Mouse (Mus musculus) hindbrain, embryonic 13.5 days (tissue): ENCODE measurements around the gene Pappa. TPM values are rescaled to one million over a fixed set of nuclear protein-coding genes. Genes with fewer than 3 reads are reported as not detected.

Experiments used
- ATAC-seq: fragments of 200-750 bp; cut with Nextera tagmentation; 2 replicates; pipeline ENCODE4 v1.8.0; 2017; ENCODE audit warnings: moderate TSS enrichment; ENCODE audit not compliant: low FRiP score
- H3K27ac ChIP-seq: fragments of 300-500 bp; sonication (generic); 2 replicates; pipeline ENCODE4 v1.5.1; 2015; ENCODE audit warnings: inconsistent platforms, mild to moderate bottlenecking, moderate library complexity
- H3K27me3 ChIP-seq: fragments of 300-500 bp; sonication (generic); 2 replicates; pipeline ENCODE4 v1.6.1; 2015; ENCODE audit warnings: mild to moderate bottlenecking, inconsistent platforms
- H3K36me3 ChIP-seq: fragments of 300-500 bp; sonication (generic); 2 replicates; pipeline ENCODE4 v1.6.1; 2015; ENCODE audit warnings: mild to moderate bottlenecking, inconsistent platforms
- H3K4me1 ChIP-seq: fragments of 300-500 bp; sonication (generic); replicated peaks from 2 replicates; pipeline ENCODE4 v1.6.1; 2015; ENCODE audit warnings: inconsistent platforms
- H3K4me2 ChIP-seq: fragments of 300-500 bp; sonication (generic); 2 replicates; pipeline ENCODE4 v1.6.1; 2015; ENCODE audit warnings: inconsistent platforms, mild to moderate bottlenecking, moderate library complexity
- H3K4me3 ChIP-seq: fragments of 300-500 bp; sonication (generic); 2 replicates; pipeline ENCODE4 v1.5.1; 2015; ENCODE audit warnings: mild to moderate bottlenecking, inconsistent platforms
- H3K9ac ChIP-seq: fragments of 300-500 bp; sonication (generic); 2 replicates; pipeline ENCODE4 v1.6.1; 2015; ENCODE audit warnings: mild to moderate bottlenecking, inconsistent platforms
- H3K9me3 ChIP-seq: fragments of 300-500 bp; sonication (generic); 2 replicates; pipeline ENCODE4 v1.6.1; 2016; ENCODE audit warnings: inconsistent platforms
- WGBS: fragments of 180-500 bp; shearing (Covaris S2); methylation state at CpG from one replicate; pipeline ENCODE4 v1.1.7; 2015; 5-methylcytosine and 5-hydroxymethylcytosine counted together
- polyA plus RNA-seq: library from polyadenylated mRNA; unstranded; fragments of >200 nt; fragmentation: Nextera tagmentation; extraction: Ambion mirVana; gene quantifications from 2 replicates; pipeline ENCODE4 v1.2.1, GENCODE M21; 2015

The Pappa gene
- polyA plus RNA-seq, 1 experiment from 2014 or later = 0.39 TPM

DNA sequence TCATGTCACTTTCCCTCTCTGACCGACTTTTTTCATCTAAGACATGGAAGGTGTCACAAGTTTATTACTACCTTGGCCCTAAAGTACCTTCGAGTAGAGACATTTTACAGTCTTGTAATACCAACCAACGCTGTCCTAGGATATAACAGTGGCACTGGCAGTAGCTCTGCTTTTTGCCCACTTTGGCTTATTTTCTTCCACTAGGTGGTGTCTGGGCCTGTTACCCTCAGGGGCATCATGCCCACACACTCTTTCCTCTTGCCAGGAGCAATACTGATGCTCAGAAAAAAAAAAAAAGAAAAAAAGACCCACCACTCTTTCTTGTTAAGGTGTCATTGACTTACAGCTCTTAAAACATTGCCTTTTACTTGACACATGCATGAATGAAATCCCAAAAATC, 8.7 kb downstream of the Pappa start:
- Histone ChIP-seq H3K27ac (no peak overlapping the region), H3K9ac (no peak overlapping the region), H3K27me3 (peaks cover 18% of the 10 kb centered on the region), H3K4me1 (no peaks in the 10 kb centered on the region), H3K4me3 (no peak overlapping the region), H3K4me2 (no peak overlapping the region), H3K9me3 (no peaks in the 10 kb centered on the region), H3K36me3 (no peaks in the 10 kb centered on the region)
- 78% methylated on average over 3 of the region's 3 CpGs for WGBS
- no peak for ATAC-seq

DNA sequence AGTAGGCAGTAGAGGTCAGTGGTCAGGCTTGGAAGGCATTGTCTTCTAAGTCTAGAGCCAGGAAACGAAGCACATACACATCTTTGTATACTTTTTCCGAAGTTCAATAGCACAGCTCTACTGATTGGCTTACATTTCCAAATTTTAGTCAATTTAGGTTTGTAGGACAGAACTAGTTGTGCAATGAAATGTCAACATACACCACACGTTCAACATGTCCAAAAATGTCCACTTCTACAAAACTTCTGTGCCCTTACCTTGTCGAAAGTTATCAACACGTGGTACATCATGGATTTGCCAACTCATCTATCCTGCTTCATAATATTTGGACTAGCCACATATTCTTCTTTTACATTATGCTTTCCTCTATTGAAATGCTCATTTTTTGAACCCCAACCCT, 10.4 kb downstream of the Pappa start:
- Histone ChIP-seq H3K4me3 (no peak overlapping the region), H3K9me3 (no peaks in the 10 kb centered on the region), H3K4me2 (no peak overlapping the region), H3K4me1 (no peaks in the 10 kb centered on the region), H3K27me3 (peaks cover 4% of the 10 kb centered on the region), H3K27ac (no peak overlapping the region), H3K36me3 (no peaks in the 10 kb centered on the region), H3K9ac (no peak overlapping the region)
- ATAC-seq = no peak
- 91% methylated on average over 5 of the region's 5 CpGs for WGBS

DNA sequence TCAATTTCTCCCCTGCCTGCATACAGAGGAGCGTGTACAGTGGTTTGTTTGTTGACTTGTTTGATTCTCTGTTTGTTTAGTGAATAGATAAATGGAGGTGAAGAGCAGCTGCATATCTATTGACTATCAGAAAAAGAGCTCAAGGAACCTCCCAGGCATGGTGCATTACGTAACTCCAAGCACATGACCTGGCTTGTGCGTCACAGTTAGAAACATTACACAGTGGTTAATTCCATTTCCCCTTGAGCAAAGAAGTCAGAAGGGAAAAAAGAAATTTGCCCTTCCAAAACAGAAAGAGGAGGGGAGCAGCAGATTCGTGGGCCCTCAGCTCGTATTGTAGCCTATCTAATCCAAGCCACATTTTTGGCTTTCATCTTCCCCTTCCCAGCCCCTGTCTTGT, 11.1 kb downstream of the Pappa start:
- no peaks in the 10 kb centered on the region for H3K36me3 ChIP-seq
- 77% methylated on average over 5 of the region's 5 CpGs for WGBS
- H3K27me3 ChIP-seq = no peaks in the 10 kb centered on the region
- H3K9ac ChIP-seq = no peak overlapping the region
- no peak overlapping the region for H3K4me2 ChIP-seq
- no peaks in the 10 kb centered on the region for H3K4me1 ChIP-seq
- H3K4me3 ChIP-seq = no peak overlapping the region
- H3K27ac ChIP-seq = no peak overlapping the region
- ATAC-seq = no peak
- no peaks in the 10 kb centered on the region for H3K9me3 ChIP-seq

DNA sequence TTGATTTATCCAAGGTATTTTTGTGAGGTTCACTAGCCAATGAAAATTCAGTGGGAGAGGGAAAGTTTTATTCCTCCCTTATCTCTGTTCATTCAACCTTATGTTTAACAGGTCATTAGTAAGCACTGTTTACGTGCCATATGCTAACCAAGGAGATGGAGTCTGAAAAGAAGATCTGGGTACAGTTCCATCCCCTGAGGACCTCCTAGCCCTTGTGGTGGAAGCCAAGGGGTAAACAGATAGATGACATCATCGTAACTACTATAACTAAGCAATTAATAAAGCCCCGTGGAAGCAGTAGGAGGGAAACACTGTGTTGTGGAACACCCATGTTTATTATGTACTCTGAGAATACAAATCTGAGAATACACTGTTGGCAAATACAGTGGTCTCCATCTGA, 12.6 kb downstream of the Pappa start:
- no peaks in the 10 kb centered on the region for H3K27me3 ChIP-seq
- H3K4me3 ChIP-seq = no peak overlapping the region
- no peak overlapping the region for H3K27ac ChIP-seq
- ATAC-seq = no peak
- no peak overlapping the region for H3K4me2 ChIP-seq
- no peaks in the 10 kb centered on the region for H3K4me1 ChIP-seq
- no peak overlapping the region for H3K9ac ChIP-seq
- 87% methylated on average over 3 of the region's 3 CpGs for WGBS
- H3K36me3 ChIP-seq = no peaks in the 10 kb centered on the region
- H3K9me3 ChIP-seq = no peaks in the 10 kb centered on the region

DNA sequence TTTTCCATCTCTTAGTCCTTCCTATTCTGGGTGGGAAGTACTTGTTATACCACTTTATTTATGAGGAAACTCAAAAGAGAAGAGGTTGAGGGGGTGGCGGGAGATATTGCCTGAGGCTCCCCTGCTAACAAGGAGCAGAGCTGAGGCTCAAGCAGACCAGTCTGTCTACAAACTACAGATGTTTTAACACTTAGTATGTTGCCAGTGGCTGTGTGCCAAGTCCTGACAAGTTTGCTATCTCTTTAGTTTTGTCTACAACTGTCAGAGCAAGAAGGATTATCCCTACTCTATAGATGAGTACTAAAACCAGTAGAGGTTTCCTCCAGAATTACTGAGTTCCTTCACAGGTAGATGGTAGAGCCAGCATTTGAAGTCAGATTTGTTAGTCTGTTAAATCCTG, 23.0 kb downstream of the Pappa start:
- Histone ChIP-seq H3K27ac (no peak overlapping the region), H3K4me1 (no peaks in the 10 kb centered on the region), H3K27me3 (no peaks in the 10 kb centered on the region), H3K36me3 (no peaks in the 10 kb centered on the region), H3K4me2 (no peak overlapping the region), H3K9me3 (no peaks in the 10 kb centered on the region), H3K9ac (no peak overlapping the region), H3K4me3 (no peak overlapping the region)
- 88% methylated on average over 1 of the region's 1 CpGs for WGBS
- ATAC-seq = no peak

DNA sequence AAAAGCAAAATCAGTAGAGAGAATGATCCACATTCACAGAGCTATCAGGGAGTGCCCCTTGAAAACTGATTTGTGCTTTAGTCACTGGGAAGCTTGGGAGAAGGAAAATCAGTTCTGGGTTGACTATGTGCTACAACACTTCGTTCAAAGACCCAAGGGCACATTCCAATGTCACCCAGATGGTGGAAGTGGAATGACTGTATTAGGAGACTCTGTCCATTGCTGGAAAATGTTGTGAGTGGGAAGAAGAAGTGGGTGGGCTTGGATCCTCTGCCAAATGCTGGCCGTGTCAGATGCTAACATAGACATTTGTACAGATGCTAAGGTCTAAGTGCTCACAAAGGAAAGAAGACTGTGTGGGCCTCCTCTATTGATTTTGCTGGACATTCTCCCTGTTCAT, 29.6 kb downstream of the Pappa start:
- no peak for ATAC-seq
- Histone ChIP-seq H3K27ac (no peak overlapping the region), H3K9me3 (no peaks in the 10 kb centered on the region), H3K36me3 (no peaks in the 10 kb centered on the region), H3K4me2 (no peak overlapping the region), H3K9ac (no peak overlapping the region), H3K4me3 (no peak overlapping the region), H3K4me1 (no peaks in the 10 kb centered on the region), H3K27me3 (no peaks in the 10 kb centered on the region)
- WGBS = 75% methylated on average over 2 of the region's 2 CpGs

DNA sequence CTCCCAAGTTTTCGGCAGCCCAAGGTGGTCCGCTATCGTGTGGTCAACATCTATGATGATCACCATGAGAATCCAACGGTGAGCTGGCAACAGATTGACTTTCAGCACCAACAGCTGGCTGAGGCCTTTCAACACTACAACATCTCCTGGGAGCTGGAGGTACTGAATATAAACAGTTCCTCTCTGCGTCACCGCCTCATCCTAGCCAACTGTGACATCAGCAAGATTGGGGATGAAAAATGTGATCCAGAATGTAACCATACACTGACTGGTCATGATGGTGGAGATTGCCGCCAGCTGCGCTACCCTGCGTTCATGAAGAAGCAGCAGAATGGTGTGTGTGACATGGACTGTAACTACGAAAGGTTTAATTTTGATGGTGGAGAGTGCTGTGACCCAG, 32.3 kb downstream of the Pappa start:
- no peak overlapping the region for H3K9ac ChIP-seq
- no peak overlapping the region for H3K27ac ChIP-seq
- no peaks in the 10 kb centered on the region for H3K27me3 ChIP-seq
- ATAC-seq = no peak
- H3K9me3 ChIP-seq = no peaks in the 10 kb centered on the region
- no peaks in the 10 kb centered on the region for H3K4me1 ChIP-seq
- H3K36me3 ChIP-seq = no peaks in the 10 kb centered on the region
- H3K4me3 ChIP-seq = no peak overlapping the region
- WGBS = 94% methylated on average over 10 of the region's 10 CpGs
- no peak overlapping the region for H3K4me2 ChIP-seq

DNA sequence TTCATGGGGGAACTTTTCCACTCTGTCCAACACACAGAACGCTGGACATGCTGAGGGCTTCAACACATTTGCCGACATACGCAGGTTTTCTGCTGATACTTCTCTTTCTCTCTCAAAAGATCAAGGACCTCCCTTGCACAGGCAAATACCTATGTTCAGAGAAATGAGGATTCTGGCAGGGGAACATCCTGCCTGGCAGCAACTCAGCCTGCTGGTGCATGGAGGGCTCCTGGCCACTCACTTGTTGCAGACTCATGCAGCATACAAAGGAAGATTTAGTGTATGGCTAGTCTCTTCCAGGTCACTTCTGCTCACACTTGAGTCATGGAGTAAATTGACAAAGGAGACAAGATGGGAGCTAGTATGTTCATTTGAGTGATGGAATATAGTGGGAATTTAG, 34.7 kb downstream of the Pappa start:
- H3K9me3 ChIP-seq = no peaks in the 10 kb centered on the region
- H3K4me2 ChIP-seq = no peak overlapping the region
- H3K4me3 ChIP-seq = no peak overlapping the region
- H3K27ac ChIP-seq = no peak overlapping the region
- WGBS = 86% methylated on average over 3 of the region's 3 CpGs
- no peak for ATAC-seq
- H3K27me3 ChIP-seq = no peaks in the 10 kb centered on the region
- no peaks in the 10 kb centered on the region for H3K36me3 ChIP-seq
- no peaks in the 10 kb centered on the region for H3K4me1 ChIP-seq
- H3K9ac ChIP-seq = no peak overlapping the region

DNA sequence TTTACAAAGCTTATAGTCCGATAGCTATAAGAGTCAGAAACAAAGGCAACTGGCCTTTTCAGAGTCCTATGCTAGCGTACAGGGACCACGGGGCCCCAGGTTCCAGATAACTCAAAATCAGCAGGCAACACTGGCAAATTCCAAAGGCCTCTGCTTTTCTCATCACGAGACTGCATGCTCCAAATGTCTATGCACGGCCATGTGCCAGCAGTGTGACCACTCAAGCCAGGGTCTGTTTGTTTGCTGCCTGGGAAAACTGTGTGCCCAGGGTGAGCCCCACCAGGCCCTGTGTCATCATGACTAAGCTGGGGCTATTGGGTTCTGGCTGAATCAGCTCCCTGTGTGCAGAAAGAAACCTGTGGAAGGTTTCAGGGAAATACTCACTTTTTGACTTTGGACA, 35.5 kb downstream of the Pappa start:
- Histone ChIP-seq H3K36me3 (no peaks in the 10 kb centered on the region), H3K4me1 (no peaks in the 10 kb centered on the region), H3K27me3 (no peaks in the 10 kb centered on the region), H3K4me2 (no peak overlapping the region), H3K4me3 (no peak overlapping the region), H3K27ac (no peak overlapping the region), H3K9ac (no peak overlapping the region), H3K9me3 (no peaks in the 10 kb centered on the region)
- no peak for ATAC-seq
- 67% methylated on average over 5 of the region's 5 CpGs for WGBS

DNA sequence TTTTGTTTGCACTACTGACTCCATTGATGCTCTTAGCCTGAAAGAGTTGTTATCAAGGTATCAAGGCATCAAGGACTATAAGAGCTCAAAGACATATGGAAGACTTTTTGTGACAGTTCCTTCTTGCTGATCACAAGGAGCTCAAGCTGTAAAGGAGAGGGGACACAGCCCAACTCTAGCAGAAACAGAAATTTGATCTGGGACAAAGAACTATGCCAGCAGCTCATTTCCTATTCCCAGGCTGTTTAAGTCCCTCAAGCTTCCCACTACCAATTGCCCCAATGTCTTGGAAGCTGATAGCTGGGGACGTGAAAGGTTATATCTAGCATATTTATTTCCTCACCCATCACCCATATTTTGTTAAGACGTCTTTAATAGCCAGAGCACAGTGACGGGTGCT, 39.7 kb downstream of the Pappa start:
- Histone ChIP-seq H3K9me3 (no peaks in the 10 kb centered on the region), H3K9ac (no peak overlapping the region), H3K27ac (no peak overlapping the region), H3K4me3 (no peak overlapping the region), H3K4me1 (no peaks in the 10 kb centered on the region), H3K36me3 (no peaks in the 10 kb centered on the region), H3K4me2 (no peak overlapping the region), H3K27me3 (no peaks in the 10 kb centered on the region)
- no peak for ATAC-seq
- WGBS = 89% methylated on average over 3 of the region's 3 CpGs

DNA sequence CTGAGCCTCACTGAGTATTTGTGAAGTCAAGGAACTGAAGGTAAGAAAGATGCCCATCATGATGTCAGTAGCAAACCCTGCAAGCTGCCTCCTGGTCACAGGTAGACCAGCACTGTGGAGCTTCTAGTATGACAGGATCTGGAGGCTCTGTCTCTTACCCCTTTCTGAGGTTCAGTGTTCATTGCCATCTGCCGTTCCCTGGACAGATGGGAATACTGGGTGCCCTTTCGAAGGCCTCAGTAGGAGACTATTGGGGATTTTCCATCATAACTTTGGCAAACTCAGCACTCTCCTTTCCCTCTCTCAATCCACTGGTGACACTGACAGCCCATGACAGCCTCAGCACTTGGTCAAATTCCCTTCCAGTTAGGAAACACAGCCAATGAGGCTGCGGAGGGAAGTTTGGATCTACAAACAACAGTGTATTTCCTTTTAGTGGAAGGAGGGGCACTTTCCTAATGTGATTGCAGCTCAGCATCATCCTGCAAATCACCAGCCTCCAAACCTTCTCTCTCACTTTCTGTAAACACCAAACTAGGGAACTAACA, 42.4 kb downstream of the Pappa start:
- 92% methylated on average over 3 of the region's 3 CpGs for WGBS
- no peaks in the 10 kb centered on the region for H3K4me1 ChIP-seq

DNA sequence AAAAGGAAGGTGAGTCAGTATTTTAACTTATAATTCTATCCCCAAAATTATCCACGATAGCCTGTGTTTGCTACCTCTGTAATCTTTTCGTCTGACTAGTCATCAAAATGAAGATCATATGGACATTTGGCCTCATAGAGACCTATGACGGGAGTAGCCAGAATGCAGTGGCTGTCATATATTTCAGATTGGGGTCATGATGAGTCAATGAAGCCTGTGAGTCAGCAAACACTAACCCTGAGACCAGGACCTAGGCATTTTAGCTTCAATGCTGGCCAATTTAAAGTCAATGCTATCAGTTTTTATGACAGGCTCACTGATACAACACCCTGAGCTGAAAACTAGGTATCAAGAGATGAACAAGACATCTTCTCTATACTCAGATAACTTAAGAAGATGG, 50.5 kb downstream of the Pappa start:
- Histone ChIP-seq H3K27me3 (no peaks in the 10 kb centered on the region), H3K36me3 (no peaks in the 10 kb centered on the region), H3K27ac (no peak overlapping the region), H3K9ac (no peak overlapping the region), H3K9me3 (no peaks in the 10 kb centered on the region), H3K4me2 (no peak overlapping the region), H3K4me3 (no peak overlapping the region), H3K4me1 (no peaks in the 10 kb centered on the region)
- WGBS = 89% methylated on average over 3 of the region's 3 CpGs
- no peak for ATAC-seq

More for the DNA sequence above, 42.4 kb downstream of the Pappa start:
- no peaks in the 10 kb centered on the region for H3K27me3 ChIP-seq
- no peak overlapping the region for H3K9ac ChIP-seq
- ATAC-seq = no peak
- H3K27ac ChIP-seq = no peak overlapping the region
- no peaks in the 10 kb centered on the region for H3K9me3 ChIP-seq
- no peak overlapping the region for H3K4me3 ChIP-seq
- H3K4me2 ChIP-seq = no peak overlapping the region
- H3K36me3 ChIP-seq = no peaks in the 10 kb centered on the region

DNA sequence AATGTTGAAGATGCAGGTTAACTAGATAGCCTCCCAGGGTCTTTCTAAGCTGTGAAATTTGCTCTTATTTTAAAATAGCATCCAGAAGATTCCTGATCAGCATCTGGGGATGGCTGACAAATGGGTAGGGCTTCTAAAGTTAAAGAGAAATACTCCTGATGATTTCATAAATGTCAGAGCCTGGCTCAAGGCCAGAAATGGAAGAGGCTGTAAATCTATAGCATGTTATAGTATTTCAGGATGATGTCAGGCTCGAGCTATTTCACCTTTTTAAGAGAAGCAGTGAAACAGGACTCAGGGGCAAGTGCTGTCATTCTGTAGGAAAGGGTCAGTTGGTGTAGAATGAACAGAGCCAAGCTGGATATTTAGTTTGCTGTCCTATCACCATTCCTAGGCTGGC, 54.2 kb downstream of the Pappa start:
- no peak for ATAC-seq
- H3K27me3 ChIP-seq = no peaks in the 10 kb centered on the region
- no peaks in the 10 kb centered on the region for H3K36me3 ChIP-seq
- H3K4me3 ChIP-seq = no peak overlapping the region
- H3K9me3 ChIP-seq = no peaks in the 10 kb centered on the region
- no peaks in the 10 kb centered on the region for H3K4me1 ChIP-seq
- no peak overlapping the region for H3K9ac ChIP-seq
- H3K4me2 ChIP-seq = no peak overlapping the region
- 62% methylated on average over 1 of the region's 1 CpGs for WGBS
- H3K27ac ChIP-seq = no peak overlapping the region

DNA sequence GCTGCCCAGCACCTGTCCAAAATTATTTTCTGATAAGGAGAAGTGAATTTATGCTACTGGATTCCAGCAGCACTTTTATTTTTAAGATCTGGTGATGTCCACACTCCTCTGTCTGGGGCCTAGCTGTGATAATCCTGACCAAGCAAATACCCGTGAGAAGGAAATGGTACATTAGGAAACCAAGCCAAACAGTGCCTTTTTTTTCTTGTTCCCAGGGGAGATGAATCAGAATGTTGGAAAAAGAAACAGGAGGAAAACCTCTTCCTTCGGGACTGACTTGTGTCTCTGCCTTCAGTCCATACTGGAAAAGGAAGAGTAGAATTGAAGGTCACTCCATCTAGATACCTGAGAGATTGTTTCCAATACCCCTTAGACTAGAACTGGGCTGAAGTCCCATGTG, 63.3 kb downstream of the Pappa start:
- Histone ChIP-seq H3K36me3 (no peaks in the 10 kb centered on the region), H3K4me3 (no peak overlapping the region), H3K4me2 (no peak overlapping the region), H3K4me1 (no peaks in the 10 kb centered on the region), H3K9ac (no peak overlapping the region), H3K27ac (no peak overlapping the region), H3K27me3 (no peaks in the 10 kb centered on the region), H3K9me3 (no peaks in the 10 kb centered on the region)
- WGBS = 76% methylated on average over 2 of the region's 2 CpGs
- no peak for ATAC-seq
